Mouse (Mus musculus): ENCODE measurements at regions not wholly inside any gene's neighbourhood (a gene's known extent, or its start where the extent isn't known, plus 50 kb on each side); places are given as distances from the start of the nearest gene placed in this dataset.
"Not testable (repeated sequence)": the region's sequence is repeated elsewhere in the genome, so short reads cannot be mapped to it uniquely, and the experiment has no call there.

- no peak for DNase-seq (ENCODE audit: extremely low spot score, low read depth, low spot score)
These were observed 163.0 kb downstream of the Ankrd50 start for GRCm38 (mm10) chr3:38321620-38322019.

GRCm38 (mm10) chr3:38320998-38321397 lies 163.6 kb downstream of the Ankrd50 start:
- DNase-seq (ENCODE audit: extremely low spot score, low read depth, low spot score), result no peak

- no peak for DNase-seq (ENCODE audit: extremely low spot score, low read depth, low spot score)
These were observed 171.8 kb downstream of the Ankrd50 start for GRCm38 (mm10) chr3:38312834-38313233.

- no peak for DNase-seq (ENCODE audit: extremely low spot score, low read depth, low spot score)
These were observed 172.5 kb downstream of the Ankrd50 start for GRCm38 (mm10) chr3:38312121-38312520.

GRCm38 (mm10) chr3:38299898-38300751 lies 184.5 kb downstream of the Ankrd50 start:
- no peak for DNase-seq (ENCODE audit: extremely low spot score, low read depth, low spot score)

GRCm38 (mm10) chr3:38299236-38299897 lies 185.3 kb downstream of the Ankrd50 start:
- DNase-seq (ENCODE audit: extremely low spot score, low read depth, low spot score), result no peak

GRCm38 (mm10) chr3:38297499-38297898 lies 187.1 kb downstream of the Ankrd50 start:
- DNase-seq (ENCODE audit: extremely low spot score, low read depth, low spot score), result no peak

- DNase-seq (ENCODE audit: extremely low spot score, low read depth, low spot score), result no peak
These were observed 195.6 kb downstream of the Ankrd50 start for GRCm38 (mm10) chr3:38289062-38289461.

GRCm38 (mm10) chr3:38283687-38284124 lies 200.9 kb downstream of the Ankrd50 start:
- DNase-seq (ENCODE audit: extremely low spot score, low read depth, low spot score), result no peak

GRCm38 (mm10) chr3:38282891-38283290 lies 201.8 kb downstream of the Ankrd50 start:
- no peak for DNase-seq (ENCODE audit: extremely low spot score, low read depth, low spot score)

- no peak for DNase-seq (ENCODE audit: extremely low spot score, low read depth, low spot score)
These were observed 203.0 kb downstream of the Ankrd50 start for GRCm38 (mm10) chr3:38281683-38282082.

GRCm38 (mm10) chr3:38280876-38281275 lies 203.8 kb downstream of the Ankrd50 start:
- no peak for DNase-seq (ENCODE audit: extremely low spot score, low read depth, low spot score)

- DNase-seq (ENCODE audit: extremely low spot score, low read depth, low spot score), result no peak
These were observed 204.5 kb downstream of the Ankrd50 start for GRCm38 (mm10) chr3:38280105-38280504.

GRCm38 (mm10) chr3:38276948-38277504 lies 207.6 kb downstream of the Ankrd50 start:
- no peak for DNase-seq (ENCODE audit: extremely low spot score, low read depth, low spot score)

- no peak for DNase-seq (ENCODE audit: extremely low spot score, low read depth, low spot score)
These were observed 209.3 kb downstream of the Ankrd50 start for GRCm38 (mm10) chr3:38275321-38275720.

GRCm38 (mm10) chr3:38270742-38271141 lies 213.9 kb downstream of the Ankrd50 start:
- no peak for DNase-seq (ENCODE audit: extremely low spot score, low read depth, low spot score)

- DNase-seq (ENCODE audit: extremely low spot score, low read depth, low spot score), result no peak
These were observed 216.4 kb downstream of the Ankrd50 start for GRCm38 (mm10) chr3:38268226-38268625.

- DNase-seq (ENCODE audit: extremely low spot score, low read depth, low spot score), result no peak
These were observed 221.1 kb downstream of the Ankrd50 start for GRCm38 (mm10) chr3:38263261-38264141.

GRCm38 (mm10) chr3:38261326-38262075 lies 223.1 kb downstream of the Ankrd50 start:
- DNase-seq (ENCODE audit: extremely low spot score, low read depth, low spot score), result no peak

- not testable (repeated sequence) for DNase-seq (ENCODE audit: extremely low spot score, low read depth, low spot score)
These were observed 225.4 kb downstream of the Ankrd50 start for GRCm38 (mm10) chr3:38259223-38259622.

Data from hindlimb bud, embryonic 11.5 days (tissue).